8 mouse cellular contexts compared by ENCODE assay signal in genomic region chr2:49451637-49452211, GRCm38 (mm10). TPM values are rescaled to one million over a fixed set of nuclear protein-coding genes. Genes with fewer than 3 reads are reported as not detected.
DNase-seq lines count a peak whose midpoint lies in the region; ATAC-seq and TF ChIP-seq lines count a peak whose summit lies in the region.

No protein-coding gene starts in this region.

- ATAC-seq in neural tube, embryonic 11.5 days (ENCODE audit: insufficient read depth, low FRiP score, low TSS enrichment), result peak; percentile 90
- peak; percentile 92 for ATAC-seq in embryonic facial prominence, embryonic 11.5 days (replicated peaks; ENCODE audit: insufficient number of reproducible peaks, low FRiP score, low TSS enrichment, low read depth)
- peak; percentile 76 for ATAC-seq in granulocyte monocyte progenitor cell, adult 5-6 weeks (replicated peaks; ENCODE audit: poor library complexity, severe bottlenecking)
- ATAC-seq in midbrain, embryonic 13.5 days, result peak; percentile 87

- peak overlapping the region; percentile 70 for H3K4me2 ChIP-seq in neural tube, embryonic 11.5 days (ENCODE audit: low read depth)
- peak overlapping the region; percentile 69 for H3K4me2 ChIP-seq in embryonic facial prominence, embryonic 11.5 days (ENCODE audit: low read depth, low read length)
- peak overlapping the region; percentile 75 for H3K4me2 ChIP-seq in midbrain, embryonic 13.5 days (replicated peaks)

- no peaks in the 10 kb centered on the region for H3K9me3 ChIP-seq in neural tube, embryonic 11.5 days (ENCODE audit: control insufficient read depth, low read length)
- H3K9me3 ChIP-seq in embryonic facial prominence, embryonic 11.5 days (replicated peaks; ENCODE audit: control insufficient read depth, low read length), result no peaks in the 10 kb centered on the region
- H3K9me3 ChIP-seq in limb, embryonic 10.5 days (replicated peaks), result no peaks in the 10 kb centered on the region
- no peaks in the 10 kb centered on the region for H3K9me3 ChIP-seq in midbrain, embryonic 13.5 days

- H3K4me3 ChIP-seq in neural tube, embryonic 11.5 days (ENCODE audit: low read depth, low read length), result peak overlapping the region; percentile 56
- H3K4me3 ChIP-seq in embryonic facial prominence, embryonic 11.5 days (ENCODE audit: low read depth, low read length), result peak overlapping the region; percentile 96
- H3K4me3 ChIP-seq in limb, embryonic 10.5 days, result peak overlapping the region; percentile 94
- peak overlapping the region; percentile 96 for H3K4me3 ChIP-seq in midbrain, embryonic 13.5 days (replicated peaks)
- H3K4me3 ChIP-seq in spleen, adult 2 months (ENCODE audit: extremely low read depth, insufficient read depth, insufficient read length), result peak overlapping the region; percentile 97

- WGBS in neural tube, embryonic 11.5 days, result under 1% methylated on average over 47 of the region's 64 CpGs
- WGBS in embryonic facial prominence, embryonic 11.5 days, result under 1% methylated on average over 50 of the region's 64 CpGs
- under 1% methylated on average over 50 of the region's 64 CpGs for WGBS in limb, embryonic 10.5 days
- under 1% methylated on average over 45 of the region's 64 CpGs for WGBS in midbrain, embryonic 13.5 days
- WGBS in spleen, adult 2 months, result under 1% methylated on average over 47 of the region's 64 CpGs

- peak; percentile 97 for DNase-seq in neural tube, embryonic 11.5 days (ENCODE audit: low spot score)
- no peak for DNase-seq in neural tube, embryonic 10.5 days (ENCODE audit: extremely low spot score, low spot score)
- DNase-seq in embryonic facial prominence, embryonic 11.5 days (ENCODE audit: low spot score), result peak; percentile 96
- peak; percentile 91 for DNase-seq in kidney, adult 11 months
- DNase-seq in limb, embryonic 10.5 days (ENCODE audit: low spot score), result peak; percentile 95
- DNase-seq in spleen, adult 2 months (ENCODE audit: low read depth in 1 of 2, low spot score in 2 of 2), result peak; percentile 85 to 90

- no peak; the same call in 1 of the 2 replicates for TF ChIP-seq POLR2A in spleen, adult 2 months (IDR thresholded peaks at IDR 0.05; ENCODE audit: low read depth, low read length)

- no peaks in the 10 kb centered on the region for H3K27me3 ChIP-seq in neural tube, embryonic 11.5 days (ENCODE audit: control insufficient read depth, insufficient read depth, low read length)
- no peaks in the 10 kb centered on the region for H3K27me3 ChIP-seq in embryonic facial prominence, embryonic 11.5 days (ENCODE audit: control insufficient read depth, insufficient read depth, low read length)
- no peaks in the 10 kb centered on the region for H3K27me3 ChIP-seq in limb, embryonic 10.5 days (ENCODE audit: low read depth, poor library complexity, severe bottlenecking)
- no peaks in the 10 kb centered on the region for H3K27me3 ChIP-seq in midbrain, embryonic 13.5 days
- no peaks in the 10 kb centered on the region for H3K27me3 ChIP-seq in spleen, adult 2 months (ENCODE audit: control insufficient read depth, insufficient read depth, low read length)

- TF ChIP-seq CTCF in spleen, adult 2 months (IDR thresholded peaks at IDR 0.05; ENCODE audit: extremely low read depth, insufficient read depth, insufficient read length, insufficient replicate concordance), result no peak

- peak overlapping the region; percentile 98 for H3K9ac ChIP-seq in neural tube, embryonic 11.5 days (ENCODE audit: low read length)
- peak overlapping the region; percentile 96 for H3K9ac ChIP-seq in embryonic facial prominence, embryonic 11.5 days (replicated peaks; ENCODE audit: low read length)
- H3K9ac ChIP-seq in midbrain, embryonic 13.5 days (replicated peaks), result peak overlapping the region; percentile 93

- H3K4me1 ChIP-seq in neural tube, embryonic 11.5 days (ENCODE audit: control insufficient read depth, insufficient read depth, low read length), result 0 out of 2 replicates have a peak, but pooled peaks cover 3% of the 10 kb centered on the region
- H3K4me1 ChIP-seq in embryonic facial prominence, embryonic 11.5 days (ENCODE audit: control insufficient read depth, insufficient read depth, low read length), result no peaks in the 10 kb centered on the region
- H3K4me1 ChIP-seq in limb, embryonic 10.5 days, result peaks cover 49% of the 10 kb centered on the region
- H3K4me1 ChIP-seq in midbrain, embryonic 13.5 days (replicated peaks), result peaks cover 35% of the 10 kb centered on the region
- peaks cover 2% of the 10 kb centered on the region; the same call in 1 of the 2 replicates for H3K4me1 ChIP-seq in spleen, adult 2 months (ENCODE audit: control insufficient read depth, insufficient read depth, insufficient read length)

- H3K36me3 ChIP-seq in neural tube, embryonic 11.5 days (ENCODE audit: control insufficient read depth, insufficient read depth, low read length), result no peaks in the 10 kb centered on the region
- H3K36me3 ChIP-seq in embryonic facial prominence, embryonic 11.5 days (replicated peaks; ENCODE audit: control insufficient read depth, insufficient read depth, low read depth, low read length), result no peaks in the 10 kb centered on the region
- no peaks in the 10 kb centered on the region for H3K36me3 ChIP-seq in limb, embryonic 10.5 days
- H3K36me3 ChIP-seq in midbrain, embryonic 13.5 days, result no peaks in the 10 kb centered on the region
- H3K36me3 ChIP-seq in spleen, adult 2 months (ENCODE audit: control insufficient read depth, insufficient read depth, low read length), result no peaks in the 10 kb centered on the region

- H3K27ac ChIP-seq in neural tube, embryonic 11.5 days (ENCODE audit: low read depth, low read length), result peak overlapping the region; percentile 100
- H3K27ac ChIP-seq in embryonic facial prominence, embryonic 11.5 days (replicated peaks; ENCODE audit: low read depth, low read length), result peak overlapping the region; percentile 99
- peak overlapping the region; percentile 100 for H3K27ac ChIP-seq in limb, embryonic 10.5 days
- peak overlapping the region; percentile 100 for H3K27ac ChIP-seq in midbrain, embryonic 13.5 days
- peak overlapping the region; percentile 100 for H3K27ac ChIP-seq in spleen, adult 2 months (ENCODE audit: insufficient read depth, low read length)

RNA-seq across cellular contexts. Expression of gene Epc2, which starts 0.4 kb away (rescaled TPM):
- polyA plus RNA-seq in neural tube, embryonic 11.5 days (2014; fragmentation: Nextera tagmentation; extraction: Ambion mirVana), result 11.1 and 12.3 TPM in 2 replicates
- 14.1 and 14.9 TPM in 2 replicates for polyA plus RNA-seq in embryonic facial prominence, embryonic 11.5 days (2014; fragmentation: Nextera tagmentation; extraction: Ambion mirVana)
- total RNA-seq in granulocyte monocyte progenitor cell, adult 5-6 weeks (2014; fragmentation: Nextera tagmentation), result 17.1 and 23.9 TPM in 2 replicates
- total RNA-seq in granulocyte monocyte progenitor cell, adult 5-6 weeks (2017), result 28.3 and 30.8 TPM in 2 replicates
- 7.1 and 8.8 TPM in 2 replicates for polyA plus RNA-seq in limb, embryonic 10.5 days (2016; fragmentation: Nextera tagmentation; extraction: Ambion mirVana)
- 13.6 and 15.1 TPM in 2 replicates for polyA plus RNA-seq in midbrain, embryonic 13.5 days (2015; fragmentation: Nextera tagmentation; extraction: Ambion mirVana)
- polyA plus RNA-seq in spleen, adult 2 months (2012; rRNA removed), result 5.5 and 5.7 TPM in 2 replicates
